Mouse (Mus musculus): Measurements from ENCODE around the gene Kidins220. TPM values are rescaled to one million over a fixed set of nuclear protein-coding genes. Genes with fewer than 3 reads are reported as not detected.

Kidins220 gene
- polyA plus RNA-seq, 1 experiment = 161 TPM

- Histone ChIP-seq H3K4me3 (replicated peaks; ENCODE audit: insufficient read depth, low read depth, low read length) (no peak overlapping the region), H3K4me1 (ENCODE audit: control insufficient read depth, insufficient read depth, low read length) (no peaks in the 10 kb centered on the region), H3K27ac (ENCODE audit: insufficient read depth, low read length) (no peak overlapping the region), H3K27me3 (ENCODE audit: control insufficient read depth, insufficient read depth, low read length) (no peaks in the 10 kb centered on the region)
- TF ChIP-seq POLR2A (IDR thresholded peaks at IDR 0.05; ENCODE audit: borderline replicate concordance, insufficient read depth, low read length) (no peak), CTCF (IDR thresholded peaks at IDR 0.05; ENCODE audit: borderline replicate concordance, insufficient read depth, low read depth, low read length) (peak; percentile 69)
- WGBS = 60% methylated on average over 3 of the region's 3 CpGs
- DNase-seq = peak; percentile 36 to 55
Observed at GRCm38 (mm10) chr12:24948344-24948743, 26.4 kb upstream of the Kidins220 start.

- TF ChIP-seq POLR2A (IDR thresholded peaks at IDR 0.05; ENCODE audit: borderline replicate concordance, insufficient read depth, low read length) (no peak), CTCF (IDR thresholded peaks at IDR 0.05; ENCODE audit: borderline replicate concordance, insufficient read depth, low read depth, low read length) (peak; percentile 21; the same call in 1 of the 2 replicates)
- no peak overlapping the region for H3K4me3 ChIP-seq (replicated peaks; ENCODE audit: insufficient read depth, low read depth, low read length)
- no peak for DNase-seq
- no peak overlapping the region for H3K27ac ChIP-seq (ENCODE audit: insufficient read depth, low read length)
- no peaks in the 10 kb centered on the region for H3K27me3 ChIP-seq (ENCODE audit: control insufficient read depth, insufficient read depth, low read length)
- no peaks in the 10 kb centered on the region for H3K4me1 ChIP-seq (ENCODE audit: control insufficient read depth, insufficient read depth, low read length)
- 85% methylated on average over 7 of the region's 7 CpGs for WGBS
Observed at GRCm38 (mm10) chr12:24950376-24951046, 24.2 kb upstream of the Kidins220 start.

GRCm38 (mm10) chr12:24952147-24952546 is 22.6 kb upstream of the Kidins220 start:
- no peak overlapping the region for H3K4me3 ChIP-seq (replicated peaks; ENCODE audit: insufficient read depth, low read depth, low read length)
- WGBS = 43% methylated on average over 6 of the region's 6 CpGs

GRCm38 (mm10) chr12:24955137-24955536 is 19.6 kb upstream of the Kidins220 start:
- Histone ChIP-seq H3K4me1 (ENCODE audit: control insufficient read depth, insufficient read depth, low read length) (no peaks in the 10 kb centered on the region), H3K27me3 (ENCODE audit: control insufficient read depth, insufficient read depth, low read length) (no peaks in the 10 kb centered on the region), H3K27ac (ENCODE audit: insufficient read depth, low read length) (no peak overlapping the region), H3K4me3 (replicated peaks; ENCODE audit: insufficient read depth, low read depth, low read length) (no peak overlapping the region)
- no peak for TF ChIP-seq CTCF (IDR thresholded peaks at IDR 0.05; ENCODE audit: borderline replicate concordance, insufficient read depth, low read depth, low read length)
- 89% methylated on average over 9 of the region's 9 CpGs for WGBS
- DNase-seq = no peak

More at GRCm38 (mm10) chr12:24952147-24952546, 22.6 kb upstream of the Kidins220 start:
- Histone ChIP-seq H3K4me1 (ENCODE audit: control insufficient read depth, insufficient read depth, low read length) (no peaks in the 10 kb centered on the region), H3K27me3 (ENCODE audit: control insufficient read depth, insufficient read depth, low read length) (no peaks in the 10 kb centered on the region), H3K27ac (ENCODE audit: insufficient read depth, low read length) (no peak overlapping the region)
- TF ChIP-seq CTCF (IDR thresholded peaks at IDR 0.05; ENCODE audit: borderline replicate concordance, insufficient read depth, low read depth, low read length) (peak; percentile 82), POLR2A (IDR thresholded peaks at IDR 0.05; ENCODE audit: borderline replicate concordance, insufficient read depth, low read length) (no peak)
- DNase-seq = peak; percentile 44 to 65

GRCm38 (mm10) chr12:24958526-24958925 is 16.2 kb upstream of the Kidins220 start:
- Histone ChIP-seq H3K4me3 (replicated peaks; ENCODE audit: insufficient read depth, low read depth, low read length) (no peak overlapping the region), H3K4me1 (ENCODE audit: control insufficient read depth, insufficient read depth, low read length) (no peaks in the 10 kb centered on the region), H3K27me3 (ENCODE audit: control insufficient read depth, insufficient read depth, low read length) (no peaks in the 10 kb centered on the region), H3K27ac (ENCODE audit: insufficient read depth, low read length) (no peak overlapping the region)
- no peak for DNase-seq
- WGBS = 90% methylated on average over 3 of the region's 3 CpGs
- no peak for TF ChIP-seq POLR2A (IDR thresholded peaks at IDR 0.05; ENCODE audit: borderline replicate concordance, insufficient read depth, low read length)
- TF ChIP-seq CTCF (IDR thresholded peaks at IDR 0.05; ENCODE audit: borderline replicate concordance, insufficient read depth, low read depth, low read length) = no peak

- TF ChIP-seq CTCF (IDR thresholded peaks at IDR 0.05; ENCODE audit: borderline replicate concordance, insufficient read depth, low read depth, low read length) = no peak
- TF ChIP-seq POLR2A (IDR thresholded peaks at IDR 0.05; ENCODE audit: borderline replicate concordance, insufficient read depth, low read length) = no peak
- WGBS = 87% methylated on average over 7 of the region's 7 CpGs
- Histone ChIP-seq H3K4me3 (replicated peaks; ENCODE audit: insufficient read depth, low read depth, low read length) (no peak overlapping the region), H3K4me1 (ENCODE audit: control insufficient read depth, insufficient read depth, low read length) (peaks cover 8% of the 10 kb centered on the region), H3K27me3 (ENCODE audit: control insufficient read depth, insufficient read depth, low read length) (no peaks in the 10 kb centered on the region), H3K27ac (ENCODE audit: insufficient read depth, low read length) (no peak overlapping the region)
- no peak for DNase-seq
Observed at GRCm38 (mm10) chr12:24961821-24962220, 12.9 kb upstream of the Kidins220 start.

GRCm38 (mm10) chr12:24962362-24962967 is 12.3 kb upstream of the Kidins220 start:
- Histone ChIP-seq H3K4me3 (replicated peaks; ENCODE audit: insufficient read depth, low read depth, low read length) (no peak overlapping the region), H3K27ac (ENCODE audit: insufficient read depth, low read length) (no peak overlapping the region), H3K4me1 (ENCODE audit: control insufficient read depth, insufficient read depth, low read length) (peaks cover 8% of the 10 kb centered on the region), H3K27me3 (ENCODE audit: control insufficient read depth, insufficient read depth, low read length) (no peaks in the 10 kb centered on the region)
- 93% methylated on average over 11 of the region's 11 CpGs for WGBS
- TF ChIP-seq CTCF (IDR thresholded peaks at IDR 0.05; ENCODE audit: borderline replicate concordance, insufficient read depth, low read depth, low read length) (no peak), POLR2A (IDR thresholded peaks at IDR 0.05; ENCODE audit: borderline replicate concordance, insufficient read depth, low read length) (no peak)
- DNase-seq = no peak
